Mouse (Mus musculus) right cerebral cortex, postnatal 4 days (tissue): ENCODE results near the gene Glp1r.
A peak's percentile ranks its signal among the peaks of the same experiment; 100 is the strongest.

ENCODE experiments used
- DNase-seq: peaks from one replicate; pipeline ENCODE4 v3.0.0-alpha.2; 2022

Glp1r gene

DNA sequence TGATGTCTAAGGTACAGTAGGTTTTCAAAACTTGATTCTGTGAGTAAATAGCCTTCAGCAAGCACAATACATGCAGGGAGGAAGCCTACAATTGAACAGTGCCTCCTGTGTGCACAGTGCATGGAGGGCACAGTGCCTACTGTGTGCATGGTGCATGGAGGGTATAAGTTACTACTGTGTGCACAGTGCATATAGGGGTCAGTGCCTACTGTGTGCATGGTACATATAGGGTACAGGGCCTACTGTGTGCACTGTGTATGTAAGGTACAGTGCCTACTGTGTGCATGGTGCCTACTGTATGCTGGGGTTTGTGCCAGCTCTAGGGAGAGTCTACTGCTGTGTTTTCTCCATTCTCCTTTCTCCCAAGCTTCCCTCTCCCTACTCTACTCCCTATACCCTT is 12.6 kb downstream of the Glp1r start:
- no peak for DNase-seq

DNA sequence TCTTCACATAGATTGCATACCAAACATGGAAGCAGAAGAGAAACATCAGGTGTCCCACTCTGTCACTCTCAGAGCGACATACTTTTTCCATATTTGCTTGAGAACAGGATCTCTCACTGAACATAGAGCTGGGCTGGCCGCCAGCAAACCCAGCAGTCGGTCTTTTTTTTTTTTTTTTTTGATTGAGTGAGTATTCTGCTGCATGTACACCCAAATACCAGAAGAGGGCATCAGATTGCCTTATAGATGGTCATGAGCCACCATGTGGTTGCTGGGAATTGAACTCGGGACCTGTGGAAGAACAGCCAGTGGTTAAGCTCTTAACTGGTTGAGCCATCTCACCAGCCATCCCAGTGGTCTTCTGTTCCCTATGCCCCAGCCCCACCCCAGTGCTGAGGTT is 21.9 kb downstream of the Glp1r start:
- DNase-seq: peak; percentile 31

GRCm38 (mm10) chr17:30930827-30931226 is 29.2 kb downstream of the Glp1r start:
- no peak for DNase-seq

DNA sequence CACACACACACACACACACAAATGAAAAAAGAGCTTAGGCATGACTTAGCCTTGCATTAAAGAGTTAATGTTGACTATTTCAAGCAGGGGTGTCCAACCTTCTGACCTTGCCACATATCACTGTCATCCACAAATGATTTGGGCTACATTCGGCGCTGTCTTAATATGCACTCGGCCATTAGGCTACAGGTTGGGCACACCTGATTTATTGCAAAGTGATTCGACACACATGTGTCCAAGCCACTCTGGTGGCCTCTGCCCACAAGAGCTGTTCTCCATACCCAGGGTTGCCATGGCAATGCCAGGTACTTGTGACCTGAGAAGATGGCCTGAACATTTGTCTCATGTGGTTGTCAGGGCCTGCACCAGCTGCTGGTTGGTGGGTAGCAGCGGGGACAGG is 31.2 kb downstream of the Glp1r start:
- DNase-seq: no peak

- DNase-seq: no peak
Observed at GRCm38 (mm10) chr17:30935301-30935700, 33.7 kb downstream of the Glp1r start.

DNA sequence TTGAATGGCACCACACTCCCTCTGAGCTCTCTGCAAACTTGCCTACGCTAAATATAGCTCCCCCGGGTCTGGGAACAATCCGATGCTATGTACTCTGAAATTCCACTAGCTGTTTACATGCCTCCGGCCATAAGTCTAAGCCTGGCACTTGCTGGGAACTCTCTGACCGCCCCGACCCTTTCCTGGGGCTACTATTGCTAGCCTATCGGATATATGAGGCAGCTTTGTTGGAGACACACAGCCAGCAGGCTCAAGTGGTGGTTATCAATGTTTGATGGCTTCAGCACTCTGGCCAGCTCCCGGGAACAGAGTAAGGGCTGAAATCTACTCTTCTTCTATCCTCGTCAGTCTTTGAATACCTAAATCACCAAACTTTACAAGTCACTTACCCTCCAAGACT is 36.9 kb downstream of the Glp1r start:
- no peak for DNase-seq

DNA sequence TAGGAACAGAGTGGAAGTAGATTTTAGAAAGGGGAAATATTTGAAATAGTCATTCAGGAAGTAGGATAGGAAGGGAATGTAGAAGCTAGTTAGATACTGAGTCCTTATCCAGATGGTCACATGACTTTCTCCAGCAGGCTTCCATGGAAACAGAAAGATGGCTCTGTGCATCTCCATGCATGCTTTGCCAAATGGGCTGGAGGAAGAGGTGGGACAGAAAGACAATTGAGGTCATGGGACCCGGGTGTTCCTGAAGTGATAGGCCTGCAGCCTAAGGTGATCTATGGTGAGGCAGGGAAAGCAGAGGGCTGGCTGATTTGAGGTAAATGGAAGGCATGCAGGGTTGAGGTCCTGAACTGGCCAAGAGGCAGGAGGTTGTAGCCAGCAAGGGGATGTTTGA is 46.8 kb downstream of the Glp1r start:
- no peak for DNase-seq

DNA sequence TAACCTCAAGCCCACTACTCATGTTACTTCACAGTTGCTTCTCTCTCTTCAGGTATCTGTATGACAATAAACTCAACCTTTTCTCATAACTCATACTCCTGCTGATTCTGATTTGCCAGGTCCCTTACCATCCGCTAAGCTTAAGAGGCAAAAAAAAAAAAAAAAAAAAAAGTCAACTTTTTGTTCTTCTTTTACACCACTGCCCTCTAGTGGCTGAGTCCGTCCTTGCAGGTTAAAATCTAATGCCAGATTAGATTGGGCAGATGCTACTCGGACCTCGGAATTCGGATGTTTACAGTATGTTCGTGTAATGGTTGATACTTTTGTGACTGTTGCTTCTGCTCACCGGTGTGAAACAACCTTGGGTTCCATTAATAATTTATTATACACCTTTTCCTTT is 49.2 kb downstream of the Glp1r start:
- DNase-seq: peak; percentile 87

DNA sequence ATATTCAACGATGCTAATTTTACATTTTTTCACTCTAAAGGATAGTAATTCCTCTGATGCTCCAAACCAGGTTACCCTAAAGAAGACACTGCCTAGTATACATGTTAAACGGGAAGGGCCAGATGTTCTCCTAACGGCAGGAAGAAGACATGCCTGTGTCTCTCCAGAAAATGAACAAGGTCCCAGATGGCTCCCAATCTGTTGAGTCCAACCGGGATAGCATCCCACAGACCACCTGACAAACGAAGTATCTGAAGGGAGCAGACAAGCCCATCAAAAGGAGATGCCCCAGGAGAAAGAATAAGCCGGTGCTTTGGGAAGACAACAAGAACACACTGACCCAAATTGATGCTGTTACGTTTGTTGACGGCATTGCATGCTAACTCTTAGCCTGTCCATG is 50.0 kb downstream of the Glp1r start:
- no peak for DNase-seq

DNA sequence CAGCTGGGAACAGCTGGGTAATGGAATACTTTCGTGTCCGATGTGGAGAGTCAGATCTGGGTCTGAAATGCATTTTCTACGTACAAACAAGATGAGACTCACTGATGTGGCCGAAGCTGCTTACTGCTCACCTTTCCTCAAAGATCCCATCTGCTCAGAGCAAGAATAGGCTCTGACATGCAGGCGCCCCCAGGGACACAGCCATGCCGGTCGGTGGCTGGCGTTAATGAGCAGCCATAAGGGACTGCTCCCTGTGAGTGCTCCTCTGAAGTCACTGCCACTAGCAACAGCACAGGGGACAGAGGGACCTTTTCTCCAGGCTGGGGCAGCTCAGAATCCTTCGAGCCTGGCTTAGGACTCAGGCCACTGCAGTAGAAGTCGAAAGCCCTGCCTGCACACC is 52.7 kb downstream of the Glp1r start, which contains the start of gene Umodl1:
Umodl1 (plus strand) TSS at position 301 of the 400 bp plus-strand sequence.
- DNase-seq: no peak

GRCm38 (mm10) chr17:30961936-30962592 is 60.4 kb downstream of the Glp1r start:
- DNase-seq: no peak

- no peak for DNase-seq
Observed at GRCm38 (mm10) chr17:30962880-30963279, 61.3 kb downstream of the Glp1r start.

- no peak for DNase-seq
Observed at GRCm38 (mm10) chr17:30969983-30970382, 68.4 kb downstream of the Glp1r start.

GRCm38 (mm10) chr17:30971877-30972276 is 70.3 kb downstream of the Glp1r start:
- DNase-seq: no peak

DNA sequence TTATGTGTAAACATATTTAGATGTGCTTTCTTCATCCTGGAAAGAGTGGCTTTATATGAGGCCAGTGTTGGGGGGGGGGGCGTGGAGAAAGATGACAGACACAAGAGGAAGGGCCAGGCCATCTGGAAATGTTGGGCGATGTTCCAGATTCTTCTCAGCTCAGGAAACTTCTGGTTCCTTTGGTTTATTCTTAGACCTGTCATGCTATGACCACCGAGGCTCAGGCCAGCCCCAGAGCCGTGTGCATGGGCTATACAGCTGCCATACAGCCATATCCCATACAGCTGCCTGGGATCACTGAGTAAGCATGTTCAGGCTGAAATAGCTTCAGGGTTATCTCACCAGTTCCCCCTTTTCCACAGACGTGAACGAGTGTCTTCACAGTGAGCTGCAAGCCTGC is 71.7 kb downstream of the Glp1r start:
- no peak for DNase-seq

- DNase-seq: no peak
Observed at GRCm38 (mm10) chr17:30977290-30977689, 75.7 kb downstream of the Glp1r start.

- DNase-seq: no peak
Observed at GRCm38 (mm10) chr17:30978556-30978955, 76.9 kb downstream of the Glp1r start.

DNA sequence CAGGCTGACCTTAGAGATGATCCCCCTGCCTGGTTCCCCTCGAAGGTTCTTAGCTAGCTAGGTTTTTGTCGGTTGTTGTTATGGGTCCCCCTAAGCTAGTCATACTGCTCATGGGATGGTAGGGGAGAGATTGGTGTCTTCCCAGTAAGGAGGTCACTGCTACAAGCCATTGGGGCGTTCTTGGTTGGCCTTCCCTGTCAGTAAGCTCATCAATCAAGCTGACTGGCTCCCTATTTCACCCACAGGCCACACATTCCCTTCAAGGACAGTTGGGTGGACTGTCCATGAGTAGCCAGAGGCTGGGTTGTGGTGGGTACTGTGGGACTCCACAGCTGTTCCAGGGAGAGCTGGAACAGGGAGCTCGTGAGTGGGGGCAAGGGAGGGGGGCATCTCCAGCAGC is 81.9 kb downstream of the Glp1r start:
- no peak for DNase-seq

GRCm38 (mm10) chr17:30990254-30990653 is 88.6 kb downstream of the Glp1r start:
- DNase-seq: no peak
